Mouse (Mus musculus): ENCODE data around the gene Ube2c. TPM values are rescaled to one million over a fixed set of nuclear protein-coding genes. Genes with fewer than 3 reads are reported as not detected.
A peak's percentile ranks its signal among the peaks of the same experiment; 100 is the strongest.

The Ube2c gene
- total RNA-seq, 2 experiments from 2014 or later, result 2.9 to 4.0 TPM

DNA sequence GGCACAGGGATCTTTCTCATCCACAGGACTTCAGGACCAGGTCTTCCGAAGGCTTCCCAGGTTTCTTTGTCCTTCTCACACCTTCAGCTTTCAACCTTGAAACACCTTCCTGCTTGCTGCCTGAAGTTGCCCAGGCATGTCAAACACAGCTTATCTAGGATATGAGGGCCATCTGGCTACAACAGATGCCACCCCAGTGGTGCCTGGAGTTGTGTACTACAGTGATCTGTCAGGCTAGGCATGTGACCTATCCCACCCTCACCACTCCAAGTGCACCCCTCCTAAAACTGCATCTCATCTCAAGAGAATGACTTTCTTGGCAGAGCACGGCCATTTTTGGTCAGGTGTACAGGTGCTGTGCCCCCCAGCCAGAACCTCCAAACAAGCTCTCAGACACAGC lies 8.2 kb upstream of the Ube2c start:
- DNase-seq (ENCODE audit: low spot score in 2 of 2), result peak in 1 of 2 experiments; percentile 17

DNA sequence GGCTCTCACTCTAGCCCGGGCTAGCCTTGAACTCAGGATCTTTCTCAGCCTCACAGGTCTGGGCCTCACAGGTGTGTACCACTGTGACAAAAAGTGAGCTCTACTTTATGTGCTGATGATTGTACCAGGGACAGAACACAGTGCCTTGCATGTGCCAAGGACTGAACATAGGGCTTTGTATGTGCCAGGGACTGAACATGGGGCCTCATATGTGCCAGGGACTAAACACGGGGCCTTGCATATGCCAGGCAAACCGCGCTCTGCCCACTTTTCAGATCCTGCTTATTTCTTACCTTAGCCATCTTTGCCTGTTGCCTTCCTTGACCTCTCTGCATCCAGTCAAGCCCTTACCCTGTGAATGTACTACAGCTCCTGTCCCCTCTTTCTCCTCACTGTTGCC lies 7.7 kb upstream of the Ube2c start:
- DNase-seq (ENCODE audit: low spot score in 2 of 2), result no peak

DNA sequence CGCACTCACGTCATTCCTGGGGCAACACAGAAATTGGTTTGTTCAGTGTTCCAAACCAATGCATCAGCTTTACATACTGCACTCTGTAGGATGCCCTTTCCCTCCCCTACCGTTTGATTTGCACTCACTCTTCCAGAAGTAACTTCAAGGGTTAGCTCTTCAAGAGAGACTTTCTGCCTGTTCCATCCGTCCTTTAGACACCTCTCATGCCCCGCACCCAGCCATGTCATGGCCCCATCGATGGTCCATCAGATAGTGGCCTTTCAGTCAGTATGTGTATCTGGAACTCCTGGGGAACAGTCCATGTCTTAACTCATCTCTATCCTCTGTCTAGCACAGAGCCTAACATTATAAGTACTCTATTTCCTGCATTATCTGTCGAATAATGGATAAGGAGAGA lies 7.1 kb upstream of the Ube2c start:
- DNase-seq (ENCODE audit: low spot score in 2 of 2), result no peak

DNA sequence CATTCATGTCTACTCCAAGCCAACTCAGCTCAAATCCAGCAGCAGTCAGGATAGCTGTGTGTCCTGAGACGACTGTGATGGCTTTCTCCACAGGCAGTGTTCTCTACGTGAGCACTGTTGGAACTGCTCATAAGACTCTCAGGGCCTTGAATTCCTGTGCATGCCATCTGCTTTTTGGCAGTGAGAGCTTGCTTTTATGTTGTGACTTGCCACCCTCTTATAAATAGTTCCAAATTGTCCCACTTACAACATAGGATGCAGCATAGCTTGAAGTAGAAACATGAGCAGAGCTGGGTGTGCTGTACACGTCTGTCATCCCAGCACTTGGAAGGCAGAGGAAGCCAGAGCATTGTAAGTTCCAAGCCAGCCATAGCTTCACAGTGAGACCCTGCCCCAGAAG lies 3.9 kb upstream of the Ube2c start:
- peak in 1 of 2 experiments; percentile 39 for DNase-seq (ENCODE audit: low spot score in 2 of 2)

- no peak for DNase-seq (ENCODE audit: low spot score in 2 of 2)
Observed at GRCm38 (mm10) chr2:164767812-164768540, 1.7 kb upstream of the Ube2c start.

DNA sequence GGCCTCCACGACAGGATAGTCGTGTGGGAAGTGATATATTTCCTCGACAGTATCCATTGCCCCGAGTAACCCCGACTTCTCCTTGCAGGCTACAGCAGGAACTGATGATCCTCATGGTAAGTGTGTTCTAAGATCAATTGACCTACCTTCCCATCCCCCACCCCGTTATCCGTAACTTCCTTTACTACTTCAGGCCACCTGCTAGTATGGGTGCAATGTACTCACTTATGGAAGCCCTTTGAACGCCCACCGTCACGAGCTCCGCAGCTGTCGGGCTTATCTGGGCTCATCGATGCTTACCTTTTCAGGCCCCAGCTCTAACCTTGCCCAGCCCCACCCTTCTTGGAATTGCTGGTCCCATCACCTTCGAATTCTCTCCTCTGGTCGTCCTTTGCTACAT lies 581 bp downstream of the Ube2c start:
- DNase-seq (ENCODE audit: low spot score in 2 of 2), result no peak

- DNase-seq (ENCODE audit: low spot score in 2 of 2), result no peak
Observed at GRCm38 (mm10) chr2:164771123-164771522, 1.4 kb downstream of the Ube2c start.

- no peak for DNase-seq (ENCODE audit: low spot score in 2 of 2)
Observed at GRCm38 (mm10) chr2:164773229-164773988, 3.7 kb downstream of the Ube2c start.

- DNase-seq (ENCODE audit: low spot score in 2 of 2), result no peak
Observed at GRCm38 (mm10) chr2:164773989-164774364, 4.3 kb downstream of the Ube2c start.

DNA sequence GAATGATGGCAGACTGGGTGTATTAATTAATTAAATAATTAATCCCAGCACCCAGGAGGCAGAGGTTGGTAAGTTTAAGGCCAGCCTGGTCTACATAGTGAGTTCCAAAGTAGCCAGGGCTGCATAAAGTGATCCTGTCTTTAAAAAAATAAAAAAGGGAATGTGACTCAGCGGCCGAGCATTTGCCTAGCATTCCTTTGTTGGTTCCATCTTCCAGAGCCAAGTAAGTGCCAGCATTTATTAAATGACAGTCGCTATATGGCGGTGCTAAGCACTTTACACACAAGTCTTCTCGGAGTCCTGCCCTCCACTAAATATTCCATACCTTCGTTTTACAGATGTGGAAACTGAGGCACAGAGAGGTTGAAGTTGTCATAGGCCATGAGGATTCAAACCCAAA lies 6.4 kb downstream of the Ube2c start:
- DNase-seq (ENCODE audit: low spot score in 2 of 2), result no peak

DNA sequence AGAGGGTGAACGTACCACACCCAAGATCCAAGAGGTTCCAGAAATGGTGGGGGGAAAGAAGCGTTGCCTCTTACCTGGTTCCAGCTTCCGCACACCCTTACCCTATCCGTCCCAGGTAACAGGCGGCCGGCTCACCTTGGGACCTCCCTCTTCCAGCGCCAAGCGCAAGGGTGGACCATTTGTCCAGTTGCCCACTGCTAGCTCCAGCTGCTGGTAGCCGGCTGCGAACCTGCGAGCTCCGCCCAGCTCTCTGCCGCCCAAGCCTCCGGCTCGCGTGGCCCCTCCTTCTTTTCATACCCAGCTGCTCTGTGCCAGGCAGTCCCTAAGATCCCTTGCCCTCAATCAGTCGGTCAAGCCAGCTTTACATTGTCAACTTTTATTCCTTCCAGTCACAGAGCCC lies 7.1 kb downstream of the Ube2c start:
- no peak for DNase-seq (ENCODE audit: low spot score in 2 of 2)

DNA sequence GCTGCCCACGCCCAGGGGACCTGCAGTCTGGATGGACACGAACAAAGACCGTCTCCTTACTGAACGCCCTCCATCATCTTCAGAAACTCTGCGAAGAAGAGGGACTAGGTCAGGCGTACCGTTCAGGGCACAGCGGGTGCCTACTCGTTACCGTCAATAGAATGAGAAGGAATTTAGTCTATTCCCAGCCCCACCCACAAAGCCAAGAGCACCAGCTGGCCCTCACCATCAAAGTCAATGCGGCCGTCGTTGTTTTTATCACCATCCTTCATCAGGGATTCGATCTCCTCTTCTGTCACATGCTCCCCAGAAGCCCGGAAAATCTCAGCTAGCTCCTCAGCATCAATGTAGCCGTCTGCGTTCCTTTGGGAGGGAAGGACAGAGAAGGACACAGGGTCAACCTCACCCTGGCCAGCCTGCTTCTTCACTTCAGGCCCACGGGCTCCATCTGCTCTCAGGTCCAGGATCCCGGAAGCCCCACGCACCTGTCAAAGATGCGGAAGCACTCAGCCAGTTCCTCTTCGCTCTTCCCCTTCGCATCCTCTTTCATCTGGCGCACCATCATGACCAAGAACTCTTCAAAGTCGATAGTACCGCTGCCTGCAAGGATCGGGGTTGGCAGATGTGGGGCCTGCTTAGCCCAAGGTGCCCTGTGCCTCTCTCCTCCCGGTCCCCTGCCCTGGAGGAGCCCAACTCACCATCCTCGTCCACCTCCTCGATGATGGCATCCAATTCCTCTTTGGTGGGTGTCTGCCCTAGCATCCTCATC lies 7.7 kb downstream of the Ube2c start:
- DNase-seq (ENCODE audit: low spot score in 2 of 2), result no peak

- DNase-seq (ENCODE audit: low spot score in 2 of 2), result no peak
Observed at GRCm38 (mm10) chr2:164778015-164778287, 8.3 kb downstream of the Ube2c start.

DNA sequence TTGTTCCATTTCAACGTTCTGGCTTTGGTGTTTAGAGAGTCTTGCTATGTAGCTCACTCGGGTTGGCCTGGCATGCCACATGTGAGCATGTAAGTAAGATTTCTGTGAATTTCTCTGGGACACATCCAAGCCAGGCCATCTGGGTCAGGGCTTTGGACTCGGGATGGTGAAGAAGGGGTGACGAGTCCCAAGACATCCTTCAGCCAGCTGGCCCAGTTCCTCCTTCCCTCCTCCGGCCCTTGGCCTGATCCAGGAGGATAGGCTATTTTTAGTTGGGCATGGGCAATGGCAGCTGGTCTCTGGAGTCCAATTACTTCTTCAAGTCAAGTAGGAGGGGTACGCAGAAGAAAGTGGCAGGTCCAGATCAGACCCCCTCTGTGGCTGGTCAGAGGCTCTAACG lies 9.1 kb downstream of the Ube2c start:
- DNase-seq (ENCODE audit: low spot score in 2 of 2), result no peak

- DNase-seq (ENCODE audit: low spot score in 2 of 2), result no peak
Observed at GRCm38 (mm10) chr2:164779481-164780086, 9.9 kb downstream of the Ube2c start, which contains the start of gene Tnnc2. Gene Tnnc2 (minus strand): TSS chr2:164779967.

- no peak for DNase-seq (ENCODE audit: low spot score in 2 of 2)
Observed at GRCm38 (mm10) chr2:164781876-164782275, 12.2 kb downstream of the Ube2c start.

- DNase-seq (ENCODE audit: low spot score in 2 of 2), result no peak
Observed at GRCm38 (mm10) chr2:164783926-164784581, 14.4 kb downstream of the Ube2c start.

DNA sequence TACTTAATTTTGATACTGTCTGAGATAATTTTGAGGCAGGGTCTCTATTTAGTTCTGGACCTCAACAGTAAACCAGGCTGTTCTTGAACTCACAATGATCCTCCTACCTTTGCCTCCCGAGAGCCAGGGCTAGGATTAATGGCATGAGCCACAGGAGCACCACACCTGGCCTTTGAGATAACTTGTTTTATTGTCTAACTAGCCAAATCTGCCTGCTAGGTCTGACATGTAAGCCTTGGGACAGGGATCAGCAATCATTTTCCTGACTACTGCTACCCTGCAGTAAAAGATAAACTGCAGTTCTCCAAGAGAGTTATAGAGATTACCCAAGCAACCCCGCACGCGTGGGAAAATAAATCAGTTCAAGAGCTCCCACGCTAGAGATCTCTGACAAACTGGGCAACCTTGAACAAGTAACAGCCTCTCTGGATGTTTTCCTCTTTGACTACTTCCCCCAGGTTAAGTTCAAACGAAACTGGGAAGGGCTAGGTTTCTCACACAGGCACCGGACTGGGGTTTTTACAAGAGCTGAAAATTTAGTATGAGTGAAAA lies 15.2 kb downstream of the Ube2c start:
- DNase-seq (ENCODE audit: low spot score in 2 of 2), result no peak

DNA sequence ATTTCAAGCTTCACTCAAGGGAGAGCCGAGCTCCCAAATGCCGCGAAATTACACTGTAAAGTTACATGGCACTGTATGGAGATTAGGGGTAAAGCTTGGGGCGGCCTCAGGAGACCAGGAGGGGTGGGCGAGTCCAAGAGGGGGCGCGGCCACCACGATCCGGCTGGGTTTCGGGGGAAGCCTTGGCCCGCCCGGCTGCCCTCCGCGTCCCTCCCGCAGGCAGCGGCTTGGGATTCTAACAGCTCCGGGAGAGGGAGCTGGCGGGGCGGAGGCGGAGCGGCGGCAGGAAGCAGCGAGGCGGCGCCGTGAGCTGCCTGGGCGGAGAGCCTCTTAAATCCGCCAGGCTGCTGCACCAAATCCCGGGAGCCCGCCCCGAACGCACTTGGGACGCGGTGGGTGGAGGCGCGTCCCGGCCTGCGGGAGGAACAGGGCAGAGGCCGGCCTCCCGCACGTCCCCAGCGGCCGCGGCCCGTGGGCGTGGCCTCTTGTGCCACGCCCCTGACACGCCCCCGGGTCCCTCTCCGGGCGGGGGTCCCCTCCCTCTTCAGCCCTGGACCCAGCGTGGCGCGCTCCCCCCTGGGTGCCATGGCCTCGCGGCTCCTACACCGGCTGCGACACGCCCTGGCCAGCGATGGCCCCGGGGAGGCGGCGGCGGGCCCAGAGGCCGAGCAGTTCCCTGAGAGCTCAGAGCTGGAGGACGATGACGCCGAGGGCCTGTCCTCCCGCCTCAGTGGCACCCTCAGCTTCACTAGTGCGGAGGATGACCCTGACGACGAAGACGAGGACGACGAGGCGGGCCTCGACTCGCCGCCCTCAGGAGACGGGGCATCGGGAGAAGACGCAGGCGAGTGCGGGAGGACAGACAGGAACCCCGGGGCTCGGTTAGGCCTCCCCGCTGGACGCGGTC lies 16.0 kb downstream of the Ube2c start, which contains the start of gene Snx21:
Snx21 (plus strand) TSS at position 343 of the 907 bp plus-strand sequence.
- peak; percentile 80 to 83 for DNase-seq (ENCODE audit: low spot score in 2 of 2)

Data from layer of hippocampus, postnatal 14 days (tissue).